Mouse (Mus musculus) forebrain, embryonic 14.5 days (tissue): ENCODE data around the gene Kcne4. TPM values are rescaled to one million over a fixed set of nuclear protein-coding genes. Genes with fewer than 3 reads are reported as not detected.
"Not testable (repeated sequence)": the region's sequence is repeated elsewhere in the genome, so short reads cannot be mapped to it uniquely, and the experiment has no call there.

ENCODE experiments used
- ATAC-seq: fragments of 200-750 bp; cut with Nextera tagmentation; 2 replicates; pipeline ENCODE4 v1.8.0; 2017; ENCODE audit warnings: mild to moderate bottlenecking, moderate library complexity
- DNase-seq: peaks from one replicate; pipeline ENCODE4 v3.0.0-alpha.2; 2015; ENCODE audit warnings: low spot score
- H3K27ac ChIP-seq: fragments of 300-500 bp; sonication (generic); 2 replicates; pipeline ENCODE4 v1.5.1; 2014; ENCODE audit warnings: low read depth, mild to moderate bottlenecking, control low read depth, low read length, moderate library complexity
- H3K27me3 ChIP-seq: fragments of 300-500 bp; sonication (generic); replicated peaks from 2 replicates; pipeline ENCODE4 v1.6.1; 2014; ENCODE audit warnings: low read length, control low read depth, mixed read lengths; ENCODE audit not compliant: control insufficient read depth, insufficient read depth
- H3K36me3 ChIP-seq: fragments of 300-500 bp; sonication (generic); 2 replicates; pipeline ENCODE4 v1.6.1; 2014; ENCODE audit warnings: low read length, control low read depth; ENCODE audit not compliant: control insufficient read depth, insufficient read depth
- H3K4me1 ChIP-seq: fragments of 300-500 bp; sonication (generic); 2 replicates; pipeline ENCODE4 v1.6.1; 2014; ENCODE audit warnings: antibody characterized with exemption, low read length, control low read depth; ENCODE audit not compliant: control insufficient read depth, insufficient read depth
- H3K4me2 ChIP-seq: fragments of 300-500 bp; sonication (generic); 2 replicates; pipeline ENCODE4 v1.6.1; 2014; ENCODE audit warnings: mild to moderate bottlenecking, control low read depth, low read length
- H3K4me3 ChIP-seq: fragments of 300-500 bp; sonication (generic); 2 replicates; pipeline ENCODE4 v1.5.1; 2014; ENCODE audit warnings: low read depth, low read length, control low read depth
- H3K9ac ChIP-seq: fragments of 300-500 bp; sonication (generic); 2 replicates; pipeline ENCODE4 v1.6.1; 2014; ENCODE audit warnings: mild to moderate bottlenecking, low read length, control low read depth, moderate library complexity
- H3K9me3 ChIP-seq: fragments of 300-500 bp; sonication (generic); replicated peaks from 2 replicates; pipeline ENCODE4 v1.6.1; 2016; ENCODE audit warnings: low read length, control low read depth, mixed read lengths; ENCODE audit not compliant: control insufficient read depth
- WGBS: fragments of 180-500 bp; shearing (Covaris S2); extraction: QIAGEN DNeasy Blood & Tissue Kit; methylation state at CpG from one replicate; pipeline ENCODE4 v1.1.7; 2014; 5-methylcytosine and 5-hydroxymethylcytosine counted together
- polyA plus RNA-seq: library from polyadenylated mRNA; unstranded; fragments of >200 nt; fragmentation: Nextera tagmentation; extraction: Ambion mirVana; gene quantifications from 2 replicates; pipeline ENCODE4 v1.2.1, GENCODE M21; 2014

Kcne4 gene
- polyA plus RNA-seq = 1.2 and 1.3 TPM in 2 replicates

DNA sequence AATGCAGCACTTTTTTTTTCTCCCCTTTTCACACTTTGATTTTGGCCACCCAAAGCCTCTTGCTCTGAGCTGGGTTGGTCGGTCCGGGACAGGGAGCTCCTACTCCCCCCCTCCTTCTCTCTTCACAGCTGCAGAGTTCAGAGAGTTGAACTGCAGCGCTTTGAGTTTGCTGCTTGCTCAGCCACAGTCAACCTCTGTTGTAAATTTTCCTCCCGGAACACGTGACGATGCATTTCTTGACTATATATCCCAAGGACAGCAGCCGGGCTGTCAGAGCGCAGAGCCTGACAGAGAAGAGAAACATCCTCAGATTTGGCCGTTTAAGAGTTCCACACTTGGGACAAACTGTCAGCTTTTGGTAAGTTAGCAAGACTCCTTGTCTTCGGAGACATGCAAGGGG lies at the start of gene Kcne4:
Gene Kcne4 (plus strand): TSS at position 120 of the 400 bp plus-strand sequence.
- no peak for DNase-seq
- H3K9ac ChIP-seq = no peak within 1 kb of the TSS
- no peaks in the 10 kb centered on the region for H3K9me3 ChIP-seq
- no peak for ATAC-seq
- H3K4me2 ChIP-seq = no peak within 1 kb of the TSS
- H3K36me3 ChIP-seq = no peaks in the 10 kb centered on the region
- peaks cover 15% of the 10 kb centered on the region; the same call in 1 of the 2 replicates for H3K4me1 ChIP-seq
- H3K4me3 ChIP-seq = no peak within 1 kb of the TSS
- H3K27ac ChIP-seq = no peak within 1 kb of the TSS
- 73% methylated on average over 10 of the region's 10 CpGs for WGBS
- no peaks in the 10 kb centered on the region for H3K27me3 ChIP-seq

DNA sequence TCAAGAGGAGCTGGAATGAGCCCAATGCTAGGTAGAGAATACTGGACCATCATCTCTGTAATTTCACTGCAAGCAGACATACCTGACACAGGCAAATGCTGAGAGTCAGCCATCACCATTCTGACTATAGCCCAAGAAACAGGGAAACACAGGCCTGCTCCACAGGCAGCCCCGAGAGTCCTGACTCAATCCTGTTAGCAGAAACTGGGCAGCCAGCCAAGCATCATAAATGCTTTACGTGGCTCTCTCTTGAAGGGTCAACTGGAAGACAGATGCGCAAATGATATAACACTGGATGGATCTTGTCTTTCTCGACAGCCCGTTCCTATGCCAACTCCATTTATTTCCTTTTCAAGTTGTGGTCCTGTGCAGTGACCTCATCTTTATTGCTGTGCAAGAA lies 34.7 kb upstream of the Kcne4 start:
- Histone ChIP-seq H3K27me3 (no peaks in the 10 kb centered on the region), H3K36me3 (no peaks in the 10 kb centered on the region), H3K4me3 (no peak overlapping the region), H3K27ac (no peak overlapping the region), H3K4me2 (no peak overlapping the region), H3K9ac (no peak overlapping the region), H3K4me1 (no peaks in the 10 kb centered on the region), H3K9me3 (no peaks in the 10 kb centered on the region)
- 61% methylated on average over 5 of the region's 5 CpGs for WGBS
- DNase-seq (peak; percentile 82), ATAC-seq (peak; percentile 86)

DNA sequence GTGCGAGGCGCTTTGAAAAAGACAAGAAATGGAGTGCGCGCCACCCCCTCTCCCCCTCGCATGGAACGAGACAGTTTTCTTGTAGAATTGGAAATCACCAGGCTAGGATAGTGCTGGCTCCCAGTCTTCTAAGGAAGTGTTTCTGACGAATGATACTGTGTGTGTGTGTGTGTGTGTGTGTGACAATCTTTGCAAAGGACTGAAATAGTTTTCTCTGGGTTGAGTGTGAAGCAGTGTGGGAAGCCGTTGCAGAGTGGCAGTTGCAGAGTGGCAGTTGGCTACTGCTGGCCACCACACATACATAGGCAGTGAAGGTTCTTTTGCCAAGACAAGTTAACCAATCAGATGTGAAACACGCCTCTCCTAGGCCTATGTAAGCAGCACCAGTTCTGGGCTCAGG lies 31.6 kb upstream of the Kcne4 start:
- not testable (repeated sequence) for H3K27me3 ChIP-seq, H3K4me2 ChIP-seq, DNase-seq, H3K9ac ChIP-seq, H3K9me3 ChIP-seq, H3K36me3 ChIP-seq, H3K4me1 ChIP-seq, H3K4me3 ChIP-seq, ATAC-seq, H3K27ac ChIP-seq
- 96% methylated on average over 9 of the region's 9 CpGs for WGBS

DNA sequence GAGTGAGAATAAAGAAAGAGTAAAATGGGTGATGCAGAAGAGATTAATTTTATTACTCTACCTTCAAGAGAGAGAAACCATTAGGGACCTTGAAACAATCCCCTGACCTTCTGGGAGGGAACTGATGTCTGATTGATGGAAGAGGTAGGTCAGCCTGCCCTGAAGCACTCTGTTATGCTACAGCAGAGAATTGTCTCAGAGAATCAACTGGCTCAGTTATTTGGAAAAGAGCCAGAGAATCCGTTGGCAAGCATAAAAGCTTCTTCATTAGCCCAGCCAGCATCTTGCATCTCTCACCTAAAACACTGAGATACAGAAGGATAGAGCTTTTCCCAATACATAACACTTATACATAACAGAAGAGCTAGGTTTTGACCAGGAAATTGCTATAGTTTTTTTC lies 26.8 kb upstream of the Kcne4 start:
- Histone ChIP-seq H3K4me1 (no peaks in the 10 kb centered on the region), H3K4me2 (no peak overlapping the region), H3K9me3 (no peaks in the 10 kb centered on the region), H3K9ac (no peak overlapping the region), H3K4me3 (no peak overlapping the region), H3K27ac (no peak overlapping the region), H3K27me3 (no peaks in the 10 kb centered on the region), H3K36me3 (no peaks in the 10 kb centered on the region)
- DNase-seq = peak; percentile 76
- peak; percentile 29; the same call in 1 of the 2 replicates for ATAC-seq
- WGBS = 13% methylated on average over 1 of the region's 1 CpGs

DNA sequence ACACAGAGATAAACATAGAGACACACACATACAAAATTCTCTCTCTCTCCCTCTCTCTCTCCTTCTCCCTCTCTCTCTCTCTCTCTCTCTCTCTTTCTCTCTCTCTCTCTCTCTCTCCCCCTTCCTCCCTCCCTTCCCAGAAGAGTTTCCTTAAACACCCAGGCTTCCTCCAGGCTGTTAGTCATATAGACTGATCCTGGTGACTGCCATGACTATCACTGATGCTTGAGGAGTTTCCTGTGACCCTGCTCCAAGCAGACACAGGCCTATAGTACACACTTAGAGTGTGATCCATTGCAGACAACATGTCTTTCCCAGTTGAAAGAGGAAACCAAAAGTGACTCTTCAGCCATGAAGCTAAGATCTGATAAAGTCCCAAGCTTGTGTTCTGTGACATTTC lies 9.1 kb upstream of the Kcne4 start:
- no peaks in the 10 kb centered on the region for H3K27me3 ChIP-seq
- ATAC-seq (no peak), DNase-seq (no peak)
- H3K9me3 ChIP-seq = no peaks in the 10 kb centered on the region
- no peak overlapping the region for H3K4me3 ChIP-seq
- no peak overlapping the region for H3K9ac ChIP-seq
- H3K4me1 ChIP-seq = no peaks in the 10 kb centered on the region
- no peaks in the 10 kb centered on the region for H3K36me3 ChIP-seq
- H3K27ac ChIP-seq = no peak overlapping the region
- H3K4me2 ChIP-seq = no peak overlapping the region

DNA sequence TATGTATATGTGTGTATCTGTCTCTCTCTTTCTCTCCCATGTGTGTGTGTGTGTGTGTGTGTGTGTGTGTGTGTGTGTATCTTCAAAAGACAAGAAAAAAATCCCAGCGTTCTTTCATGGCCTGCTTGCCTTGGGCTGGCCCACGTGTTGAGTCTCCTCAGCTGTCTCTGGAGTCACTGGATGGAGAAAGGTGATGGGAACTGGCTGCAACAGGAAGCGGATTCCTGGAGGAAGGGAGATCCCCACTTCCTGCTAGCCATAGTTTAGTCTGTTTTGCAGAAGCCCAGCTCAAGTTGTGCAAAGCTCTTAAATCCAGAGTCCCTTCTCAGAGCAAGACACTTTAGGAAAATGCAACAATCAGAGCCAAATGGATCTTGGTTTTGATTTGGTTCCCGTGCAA lies 6.7 kb upstream of the Kcne4 start:
- WGBS = 78% methylated on average over 4 of the region's 4 CpGs
- no peaks in the 10 kb centered on the region for H3K36me3 ChIP-seq
- DNase-seq = no peak

DNA sequence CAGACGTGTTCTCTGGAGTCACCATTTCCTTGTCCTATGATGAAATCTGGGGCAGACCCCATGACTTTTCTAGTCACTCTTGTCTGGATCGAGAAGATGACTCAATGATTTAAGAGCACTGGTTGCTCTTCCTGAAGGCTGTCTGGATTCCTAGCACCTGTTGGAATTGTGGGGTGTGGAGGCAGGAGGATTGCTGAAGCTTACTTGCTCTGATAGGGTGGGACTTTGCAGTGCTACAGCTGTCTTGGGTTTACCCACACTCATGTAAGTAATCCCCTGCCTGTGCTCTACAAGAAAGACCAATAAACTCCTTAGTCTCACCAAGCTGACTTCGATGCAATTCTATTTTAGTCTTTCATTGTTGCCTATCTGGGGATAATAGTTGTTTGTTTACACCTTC lies 5.7 kb upstream of the Kcne4 start:
- Histone ChIP-seq H3K4me2 (no peak overlapping the region), H3K36me3 (no peaks in the 10 kb centered on the region), H3K9me3 (no peaks in the 10 kb centered on the region), H3K27ac (no peak overlapping the region), H3K4me1 (no peaks in the 10 kb centered on the region), H3K27me3 (no peaks in the 10 kb centered on the region), H3K4me3 (no peak overlapping the region), H3K9ac (no peak overlapping the region)
- ATAC-seq (no peak), DNase-seq (no peak)
- 86% methylated on average over 3 of the region's 3 CpGs for WGBS

More for the DNA sequence above, 6.7 kb upstream of the Kcne4 start:
- Histone ChIP-seq H3K27ac (no peak overlapping the region), H3K27me3 (no peaks in the 10 kb centered on the region), H3K4me3 (no peak overlapping the region), H3K4me1 (no peaks in the 10 kb centered on the region), H3K4me2 (no peak overlapping the region), H3K9me3 (no peaks in the 10 kb centered on the region), H3K9ac (no peak overlapping the region)
- no peak for ATAC-seq

DNA sequence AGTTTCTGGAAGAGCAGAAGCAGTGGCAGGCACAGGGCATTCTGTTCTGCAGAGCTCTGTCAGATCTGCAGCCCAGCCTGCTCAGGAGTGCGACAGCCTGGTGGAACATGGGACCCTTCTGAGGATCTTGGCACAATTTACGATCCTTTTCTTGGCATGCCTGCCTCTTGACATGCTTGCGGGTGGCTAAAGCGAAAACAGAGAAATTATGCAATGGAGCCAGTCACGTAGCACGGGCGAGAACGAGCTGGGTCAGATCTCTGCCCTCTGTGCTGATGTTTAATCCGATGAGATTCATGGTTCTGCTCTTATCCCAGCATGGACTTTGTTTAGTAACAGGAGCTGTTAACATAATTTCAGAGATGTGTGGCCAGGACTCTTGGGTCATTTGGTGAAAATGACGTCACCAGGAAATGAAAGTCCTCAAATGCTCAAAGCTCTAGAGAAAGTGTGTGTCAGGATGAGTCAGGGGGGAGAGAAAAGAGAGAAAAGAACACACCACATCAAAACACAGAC lies 4.5 kb upstream of the Kcne4 start:
- ATAC-seq = no peak
- no peak overlapping the region for H3K4me3 ChIP-seq
- 74% methylated on average over 10 of the region's 10 CpGs for WGBS

DNA sequence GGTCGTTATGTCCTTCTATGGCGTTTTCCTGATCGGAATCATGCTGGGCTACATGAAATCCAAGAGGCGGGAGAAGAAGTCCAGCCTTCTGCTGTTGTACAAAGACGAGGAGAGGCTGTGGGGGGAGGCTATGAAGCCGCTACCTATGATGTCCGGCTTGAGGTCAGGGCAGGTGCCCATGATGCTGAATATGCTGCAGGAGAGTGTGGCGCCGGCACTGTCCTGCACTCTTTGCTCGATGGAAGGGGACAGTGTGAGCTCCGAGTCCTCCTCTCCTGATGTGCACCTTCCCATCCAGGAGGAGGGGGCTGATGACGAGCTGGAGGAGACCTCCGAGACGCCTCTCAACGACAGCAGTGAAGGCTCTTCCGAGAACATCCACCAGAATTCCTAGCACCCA lies 1.2 kb downstream of the Kcne4 start:
- DNase-seq = no peak

More for the DNA sequence above, 4.5 kb upstream of the Kcne4 start:
- no peaks in the 10 kb centered on the region for H3K36me3 ChIP-seq
- H3K27me3 ChIP-seq = no peaks in the 10 kb centered on the region
- peak; percentile 31 for DNase-seq
- H3K27ac ChIP-seq = no peak overlapping the region
- H3K9me3 ChIP-seq = no peaks in the 10 kb centered on the region
- no peak overlapping the region for H3K4me2 ChIP-seq
- H3K4me1 ChIP-seq = no peaks in the 10 kb centered on the region
- no peak overlapping the region for H3K9ac ChIP-seq

More for the DNA sequence above, 1.2 kb downstream of the Kcne4 start:
- H3K9me3 ChIP-seq = no peaks in the 10 kb centered on the region
- no peak overlapping the region for H3K27ac ChIP-seq
- ATAC-seq = no peak
- H3K27me3 ChIP-seq = no peaks in the 10 kb centered on the region
- no peak overlapping the region for H3K4me3 ChIP-seq
- H3K4me2 ChIP-seq = no peak overlapping the region
- WGBS = 87% methylated on average over 16 of the region's 16 CpGs
- no peaks in the 10 kb centered on the region for H3K36me3 ChIP-seq
- no peak overlapping the region for H3K9ac ChIP-seq
- H3K4me1 ChIP-seq = peaks cover 15% of the 10 kb centered on the region; the same call in 1 of the 2 replicates
